Mouse (Mus musculus) heart, adult 2 months (tissue): ENCODE data around the gene Exoc4.

Source experiments
- EP300 ChIP-seq: fragments of 200-500 bp; IDR thresholded peaks from 2 replicates; pipeline ENCODE4 v1.6.1; 2011; ENCODE audit warnings: low read depth, low read length, control low read depth; ENCODE audit not compliant: insufficient read depth
- POLR2A ChIP-seq: fragments of 200-500 bp; IDR thresholded peaks from 2 replicates; pipeline ENCODE4 v1.6.1; 2011; ENCODE audit warnings: mild to moderate bottlenecking, low read depth, low read length, control low read depth; ENCODE audit not compliant: insufficient read depth

GRCm38 (mm10) chr6:33946911-33947489 is 698.1 kb downstream of the Exoc4 start:
- TF ChIP-seq EP300 (no peak), POLR2A (no peak)
